Mouse (Mus musculus) B cell, adult 62 days (primary cell): Measurements from ENCODE around the gene Ring1. TPM values are rescaled to one million over a fixed set of nuclear protein-coding genes. Genes with fewer than 3 reads are reported as not detected.

Experiments
- total RNA-seq: library from RNA; stranded (reverse); gene quantifications from 4 replicates; pipeline ENCODE4 v1.2.4, GENCODE M21; 2023

The Ring1 gene
- total RNA-seq: 31.0 to 45.2 TPM (median 32.4 TPM) in 4 replicates

GRCm38 (mm10) chr17:34024317-34024821 lies at the start of gene Ring1:
Ring1 (minus strand) TSS chr17:34024680.

DNA sequence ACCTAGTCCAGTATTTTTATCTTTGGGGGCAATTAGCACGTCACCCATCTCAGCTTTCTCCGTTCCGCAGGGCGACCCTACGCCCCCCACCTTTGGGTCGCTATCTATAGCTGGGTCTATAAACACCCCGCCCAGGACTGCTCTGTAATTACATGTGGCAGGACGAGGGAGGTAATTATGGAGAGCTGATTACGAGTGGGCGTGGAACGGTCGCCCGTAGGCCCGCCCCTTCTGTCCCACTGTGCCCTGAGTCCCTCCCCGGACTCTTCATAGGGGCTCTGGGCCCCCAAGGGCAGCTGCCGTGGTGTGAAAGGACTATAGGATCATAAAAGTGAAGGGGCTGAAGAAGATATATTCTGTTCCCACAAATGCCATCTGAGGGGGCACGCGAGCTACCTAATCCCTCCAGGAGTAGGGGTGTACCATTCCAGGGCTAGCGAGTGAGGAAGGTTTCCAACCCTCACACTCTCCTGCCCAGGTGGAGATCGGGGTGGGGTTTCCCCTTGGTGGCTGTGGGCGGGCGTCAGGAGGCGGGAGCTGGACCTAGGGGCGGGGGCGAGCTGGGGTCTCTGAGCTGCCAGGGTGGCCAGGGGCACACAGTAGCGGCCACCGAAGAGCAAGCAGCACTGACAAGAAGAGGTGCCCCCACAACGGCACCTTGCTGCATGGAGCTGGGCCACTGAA lies 14.5 kb upstream of the Ring1 start, which contains the start of gene Col11a2:
Col11a2 (plus strand) TSS at position 560 of the 684 bp plus-strand sequence.

GRCm38 (mm10) chr17:34031465-34032173 lies 7.1 kb upstream of the Ring1 start, which contains the start of the genes Slc39a7 and Rxrb:
Slc39a7 (minus strand) TSS chr17:34031682.
Rxrb (plus strand) TSS chr17:34031812.

GRCm38 (mm10) chr17:34027656-34028223 lies 3.3 kb upstream of the Ring1 start, which contains the start of gene H2-Ke6:
H2-Ke6 (minus strand) TSS chr17:34028060.

DNA sequence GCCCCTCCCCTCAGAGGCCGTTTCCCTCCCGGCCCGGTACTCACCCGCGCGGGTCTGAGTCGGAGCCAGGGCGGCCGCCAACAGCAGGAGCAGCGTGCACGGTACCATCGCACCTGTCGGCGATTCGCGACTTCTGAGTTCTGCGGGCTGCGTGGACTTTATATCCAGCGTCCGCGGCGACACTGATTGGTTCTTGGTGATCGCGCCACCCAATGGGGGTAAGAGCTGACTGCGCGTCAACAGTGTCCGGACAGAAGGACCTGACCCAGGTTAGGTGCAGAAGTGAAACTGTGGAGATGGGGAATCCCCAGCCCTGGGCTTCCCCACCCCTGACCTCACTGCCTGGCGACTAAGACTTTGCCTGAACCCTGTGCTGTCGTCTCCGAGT lies 24.3 kb downstream of the Ring1 start, which contains the start of gene H2-K1:
H2-K1 (minus strand) TSS at position 198 of the 388 bp plus-strand sequence.

Other genes with a start within 250 kb of the Ring1 start
- gene Angptl4, start 242.8 kb downstream of the Ring1 start, total RNA-seq: 0.42 to 0.43 TPM in 2 of 4 replicates, not detected in the others
- 1.8 to 3.6 TPM (median 2.5 TPM) in 4 replicates for gene Kank3, start 214.2 kb downstream of the Ring1 start, total RNA-seq
- gene Rps28, start 200.1 kb downstream of the Ring1 start, total RNA-seq: 3,326 to 3,462 TPM (median 3,401 TPM) in 4 replicates
- gene Ndufa7, start 200.1 kb downstream of the Ring1 start, total RNA-seq: 142 to 168 TPM (median 145 TPM) in 4 replicates
- 3.6 to 7.8 TPM (median 5.2 TPM) in 4 replicates for gene Cd320, start 181.6 kb downstream of the Ring1 start, total RNA-seq
- gene Gm7029, start 150.8 kb downstream of the Ring1 start, total RNA-seq: not detected in 4 replicates
- gene Kifc1, start 134.0 kb downstream of the Ring1 start, total RNA-seq: 2.4 to 6.4 TPM (median 2.6 TPM) in 4 replicates
- 0.75 to 0.94 TPM in 2 of 4 replicates, not detected in the others for gene Platr17, start 119.5 kb downstream of the Ring1 start, total RNA-seq
- gene Daxx, start 115.3 kb downstream of the Ring1 start, total RNA-seq: 43.7 to 52.6 TPM (median 49.3 TPM) in 4 replicates
- 431 to 449 TPM (median 436 TPM) in 4 replicates for gene Tapbp, start 108.8 kb downstream of the Ring1 start, total RNA-seq
- gene Zbtb22, start 108.8 kb downstream of the Ring1 start, total RNA-seq: 37.5 to 42.9 TPM (median 39.2 TPM) in 4 replicates
- gene Rgl2, start 95.1 kb downstream of the Ring1 start, total RNA-seq: 169 to 183 TPM (median 181 TPM) in 4 replicates
- gene Pfdn6, start 84.3 kb downstream of the Ring1 start, total RNA-seq: 55.2 to 64.5 TPM (median 58.4 TPM) in 4 replicates
- gene Wdr46, start 84.0 kb downstream of the Ring1 start, total RNA-seq: 37.1 to 42.6 TPM (median 40.1 TPM) in 4 replicates
- 3.9 to 6.1 TPM (median 5.8 TPM) in 4 replicates for gene B3galt4, start 73.2 kb downstream of the Ring1 start, total RNA-seq
- gene Vps52, start 68.9 kb downstream of the Ring1 start, total RNA-seq: 86.2 to 102 TPM (median 93.0 TPM) in 4 replicates
- 1,434 to 1,528 TPM (median 1,474 TPM) in 4 replicates for gene Rps18, start 68.7 kb downstream of the Ring1 start, total RNA-seq
- 2,712 to 3,144 TPM (median 2,852 TPM) in 4 replicates for gene H2-K1, start 24.3 kb downstream of the Ring1 start, total RNA-seq
- gene H2-Ke6, start 3.4 kb upstream of the Ring1 start, total RNA-seq: 122 to 144 TPM (median 136 TPM) in 4 replicates
- gene Slc39a7, start 7.0 kb upstream of the Ring1 start, total RNA-seq: 63.8 to 91.4 TPM (median 78.7 TPM) in 4 replicates
- gene Rxrb, start 7.1 kb upstream of the Ring1 start, total RNA-seq: 106 to 119 TPM (median 119 TPM) in 4 replicates
- gene Col11a2, start 14.8 kb upstream of the Ring1 start, total RNA-seq: 4.3 to 8.8 TPM (median 5.6 TPM) in 4 replicates
- gene H2-Oa, start 67.7 kb upstream of the Ring1 start, total RNA-seq: 232 to 249 TPM (median 239 TPM) in 4 replicates
- 659 to 693 TPM (median 673 TPM) in 4 replicates for gene H2-DMa, start 94.9 kb upstream of the Ring1 start, total RNA-seq
- 421 to 508 TPM (median 482 TPM) in 4 replicates for gene Brd2, start 98.0 kb upstream of the Ring1 start, total RNA-seq
- gene H2-DMb2, start 118.6 kb upstream of the Ring1 start, total RNA-seq: 1,557 to 1,593 TPM (median 1,583 TPM) in 4 replicates
- gene H2-DMb1, start 128.4 kb upstream of the Ring1 start, total RNA-seq: 718 to 852 TPM (median 762 TPM) in 4 replicates
- 128 to 142 TPM (median 134 TPM) in 4 replicates for gene Tap1, start 162.9 kb upstream of the Ring1 start, total RNA-seq
- 94.7 to 115 TPM (median 111 TPM) in 4 replicates for gene Psmb9, start 163.1 kb upstream of the Ring1 start, total RNA-seq
- 201 to 222 TPM (median 208 TPM) in 4 replicates for gene Psmb8, start 173.0 kb upstream of the Ring1 start, total RNA-seq
- 108 to 140 TPM (median 126 TPM) in 4 replicates for gene Tap2, start 178.8 kb upstream of the Ring1 start, total RNA-seq
- 973 to 1,048 TPM (median 1,003 TPM) in 4 replicates for gene H2-Ob, start 214.2 kb upstream of the Ring1 start, total RNA-seq
- gene H2-Ab1, start 233.0 kb upstream of the Ring1 start, total RNA-seq: 5,714 to 6,004 TPM (median 5,823 TPM) in 4 replicates